Mouse (Mus musculus) liver, adult 2 months (tissue): Measurements from ENCODE around the gene Dntt. TPM values are rescaled to one million over a fixed set of nuclear protein-coding genes. Genes with fewer than 3 reads are reported as not detected.

Experiments used
- DNase-seq: peaks from one replicate; pipeline ENCODE4 v3.0.0-alpha.2; 2011; ENCODE audit warnings: low read depth, low spot score; ENCODE audit errors: extremely low read depth
- H3K27ac ChIP-seq: fragments of 200-500 bp; replicated peaks from 2 replicates; pipeline ENCODE4 v1.5.1; 2012; ENCODE audit warnings: low read depth, mild to moderate bottlenecking, control low read depth, inconsistent platforms, low read length; ENCODE audit not compliant: insufficient read depth
- H3K27me3 ChIP-seq: fragments of 200-500 bp; 2 replicates; pipeline ENCODE4 v1.6.1; 2012; ENCODE audit warnings: mild to moderate bottlenecking, moderate library complexity, low read length, inconsistent platforms; ENCODE audit not compliant: control insufficient read depth, insufficient read depth
- H3K36me3 ChIP-seq: fragments of 200-500 bp; 2 replicates; pipeline ENCODE4 v1.6.1; 2012; ENCODE audit warnings: low read length, inconsistent platforms; ENCODE audit not compliant: control insufficient read depth, insufficient read depth
- H3K4me1 ChIP-seq: fragments of 200-500 bp; 2 replicates; pipeline ENCODE4 v1.6.1; 2011; ENCODE audit warnings: low read length; ENCODE audit not compliant: control insufficient read depth, insufficient read depth
- H3K4me3 ChIP-seq: fragments of 200-500 bp; 2 replicates; pipeline ENCODE4 v1.5.1; 2011; ENCODE audit warnings: low read depth, mild to moderate bottlenecking, control low read depth, low read length, moderate library complexity; ENCODE audit not compliant: insufficient read depth
- H3K79me2 ChIP-seq: fragments of 200-500 bp; 2 replicates; pipeline ENCODE4 v1.6.1; 2012; ENCODE audit warnings: inconsistent platforms, mild to moderate bottlenecking, low read length, moderate library complexity; ENCODE audit not compliant: control insufficient read depth, insufficient read depth
- H3K9ac ChIP-seq: fragments of 200-500 bp; 2 replicates; pipeline ENCODE4 v1.6.1; 2012; ENCODE audit warnings: low read depth, mild to moderate bottlenecking, control low read depth, inconsistent platforms, low read length
- CTCF ChIP-seq: fragments of 200-500 bp; IDR thresholded peaks from 2 replicates; pipeline ENCODE4 v1.5.1; 2011; ENCODE audit warnings: low read depth, low read length, control low read depth
- POLR2A ChIP-seq: fragments of 200-500 bp; IDR thresholded peaks from 2 replicates; pipeline ENCODE4 v1.6.1; 2011; ENCODE audit warnings: low read length, control low read depth; ENCODE audit not compliant: insufficient read depth; ENCODE audit errors: extremely low read depth
- WGBS: fragments of 180-500 bp; shearing (Covaris S2); methylation state at CpG from one replicate; pipeline ENCODE4 v1.1.7; 2018; 5-methylcytosine and 5-hydroxymethylcytosine counted together
- polyA plus RNA-seq: library from polyadenylated mRNA; depleted of rRNA; stranded (reverse); fragments of >200 nt; gene quantifications from 2 replicates; pipeline ENCODE4 v1.2.3, GENCODE M21; 2012
- total RNA-seq: library from RNA; depleted of rRNA; stranded (reverse); fragments of >200 nt; gene quantifications from 2 replicates; pipeline ENCODE4 v1.2.3, GENCODE M21; 2014

The Dntt gene
- total and polyA plus RNA-seq, 2 experiments, result 0.39 to 1.4 TPM

- Histone ChIP-seq H3K36me3 (no peaks in the 10 kb centered on the region), H3K79me2 (no peaks in the 10 kb centered on the region), H3K9ac (no peak overlapping the region), H3K27ac (no peak overlapping the region), H3K4me3 (no peak overlapping the region), H3K27me3 (no peaks in the 10 kb centered on the region), H3K4me1 (peaks cover 5% of the 10 kb centered on the region; the same call in 1 of the 2 replicates)
- 72% methylated on average over 21 of the region's 21 CpGs for WGBS
- DNase-seq, result no peak
- TF ChIP-seq POLR2A (no peak), CTCF (no peak)
These were observed 33.4 kb upstream of the Dntt start for GRCm38 (mm10) chr19:40995449-40996401.

GRCm38 (mm10) chr19:40996722-40997121 is 32.4 kb upstream of the Dntt start:
- Histone ChIP-seq H3K36me3 (no peaks in the 10 kb centered on the region), H3K27me3 (no peaks in the 10 kb centered on the region), H3K4me1 (peaks cover 5% of the 10 kb centered on the region; the same call in 1 of the 2 replicates), H3K4me3 (no peak overlapping the region), H3K9ac (no peak overlapping the region), H3K79me2 (no peaks in the 10 kb centered on the region), H3K27ac (no peak overlapping the region)
- 91% methylated on average over 6 of the region's 6 CpGs for WGBS
- DNase-seq, result no peak
- no peak for TF ChIP-seq CTCF
- TF ChIP-seq POLR2A, result no peak

- TF ChIP-seq POLR2A, result no peak
- TF ChIP-seq CTCF, result no peak
- H3K79me2 ChIP-seq, result no peaks in the 10 kb centered on the region
- peak; percentile 81 for DNase-seq
- 43% methylated on average over 5 of the region's 5 CpGs for WGBS
- H3K27me3 ChIP-seq, result no peaks in the 10 kb centered on the region
- H3K36me3 ChIP-seq, result no peaks in the 10 kb centered on the region
- no peak overlapping the region for H3K4me3 ChIP-seq
- H3K9ac ChIP-seq, result no peak overlapping the region
- peak overlapping the region; percentile 49 for H3K27ac ChIP-seq
- H3K4me1 ChIP-seq, result peaks cover 5% of the 10 kb centered on the region; the same call in 1 of the 2 replicates
These were observed 30.5 kb upstream of the Dntt start for GRCm38 (mm10) chr19:40998469-40999170.

GRCm38 (mm10) chr19:40999569-40999968 is 29.5 kb upstream of the Dntt start:
- H3K79me2 ChIP-seq, result no peaks in the 10 kb centered on the region
- WGBS, result 71% methylated on average over 3 of the region's 3 CpGs
- TF ChIP-seq CTCF (no peak), POLR2A (no peak)
- no peak for DNase-seq
- no peak overlapping the region for H3K9ac ChIP-seq
- H3K27me3 ChIP-seq, result no peaks in the 10 kb centered on the region
- H3K27ac ChIP-seq, result no peak overlapping the region
- H3K36me3 ChIP-seq, result no peaks in the 10 kb centered on the region
- H3K4me1 ChIP-seq, result peaks cover 5% of the 10 kb centered on the region; the same call in 1 of the 2 replicates
- no peak overlapping the region for H3K4me3 ChIP-seq

GRCm38 (mm10) chr19:41003694-41004315 is 25.3 kb upstream of the Dntt start:
- WGBS, result 90% methylated on average over 3 of the region's 3 CpGs
- Histone ChIP-seq H3K4me3 (no peak overlapping the region), H3K36me3 (no peaks in the 10 kb centered on the region), H3K79me2 (no peaks in the 10 kb centered on the region), H3K27ac (no peak overlapping the region), H3K9ac (no peak overlapping the region), H3K27me3 (no peaks in the 10 kb centered on the region), H3K4me1 (no peaks in the 10 kb centered on the region)
- no peak for DNase-seq
- TF ChIP-seq CTCF, result no peak
- no peak for TF ChIP-seq POLR2A
